Mouse (Mus musculus) heart, adult 18-20 months (tissue): ENCODE results near the gene Fblim1. TPM values are rescaled to one million over a fixed set of nuclear protein-coding genes. Genes with fewer than 3 reads are reported as not detected.

ENCODE experiments used
- DNase-seq, 2 experiments: peaks; one replicate each; pipeline ENCODE4 v3.0.0; 2021 to 2022; ENCODE audit warnings: mixed read lengths in 1 of 2
- long read RNA-seq, 2 experiments: library from polyadenylated mRNA; stranded (forward); transcript quantifications; one replicate each; pipeline ENCODE4 v2.0.0; 2021
- total RNA-seq, 2 experiments: library from RNA; stranded (reverse); gene quantifications; 2 replicates each; pipeline ENCODE4 v1.2.3; 2021

The Fblim1 gene
- total RNA-seq, result 100 to 1,000 TPM; 233 to 291 TPM
- long read RNA-seq, experiment 1, transcript Fblim1-202 (9 exons, 3,036 nt), result major isoform, 64 of 178 reads
- long read RNA-seq, experiment 1, partial matches to known transcripts, result 24 of 178 reads
- long read RNA-seq, experiment 1, other reads (novel, unspliced or antisense), result 90 of 178 reads
- long read RNA-seq, experiment 2, transcript Fblim1-202 (9 exons, 3,036 nt), result major isoform, 18 of 65 reads
- long read RNA-seq, experiment 2, partial matches to known transcripts, result 25 of 65 reads
- long read RNA-seq, experiment 2, other reads (novel, unspliced or antisense), result 22 of 65 reads

DNA sequence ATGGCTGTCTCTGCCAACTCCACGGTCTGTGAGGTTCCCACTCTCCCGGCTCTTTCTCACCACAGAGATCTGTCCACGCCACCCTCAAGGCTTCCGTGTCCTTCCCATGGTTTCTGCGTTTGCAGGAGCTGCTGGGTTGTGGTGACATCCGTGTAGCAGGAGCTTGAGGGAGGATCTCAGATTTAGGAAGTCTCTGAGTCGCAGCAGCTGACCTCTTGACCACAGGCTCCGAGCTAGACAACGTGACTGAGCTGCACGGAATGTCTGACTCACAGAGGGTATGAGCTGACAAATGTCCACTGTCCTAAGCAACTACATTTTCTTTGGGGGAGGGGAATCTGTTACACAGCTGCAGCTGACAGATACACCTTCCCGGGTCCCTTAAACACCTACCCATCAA, at the start of gene Fblim1:
Fblim1 (minus strand) TSS at position 236 of the 400 bp plus-strand sequence.
- DNase-seq, result peak; percentile 46 to 81

DNA sequence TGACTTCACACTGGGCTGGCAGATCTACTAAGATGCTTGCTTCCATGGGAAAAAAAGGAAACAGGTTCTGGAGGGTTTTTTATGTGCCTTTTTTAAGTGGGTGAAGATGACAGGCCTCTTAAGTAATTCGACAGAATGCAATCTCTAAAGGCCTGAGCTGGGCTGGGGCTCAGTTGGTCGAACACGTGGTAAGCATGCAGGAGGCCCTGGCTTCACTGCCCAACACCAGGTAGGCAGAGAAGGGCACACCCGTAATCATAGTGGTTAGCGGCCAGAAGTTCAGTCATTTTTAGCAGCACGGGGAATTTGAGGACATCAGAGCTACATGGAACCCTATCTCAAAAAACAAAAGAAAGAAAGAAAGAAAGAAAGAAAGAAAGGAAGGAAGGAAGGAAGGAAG, 48.6 kb upstream of the Fblim1 start:
- peak in 1 of 2 experiments; percentile 57 for DNase-seq

DNA sequence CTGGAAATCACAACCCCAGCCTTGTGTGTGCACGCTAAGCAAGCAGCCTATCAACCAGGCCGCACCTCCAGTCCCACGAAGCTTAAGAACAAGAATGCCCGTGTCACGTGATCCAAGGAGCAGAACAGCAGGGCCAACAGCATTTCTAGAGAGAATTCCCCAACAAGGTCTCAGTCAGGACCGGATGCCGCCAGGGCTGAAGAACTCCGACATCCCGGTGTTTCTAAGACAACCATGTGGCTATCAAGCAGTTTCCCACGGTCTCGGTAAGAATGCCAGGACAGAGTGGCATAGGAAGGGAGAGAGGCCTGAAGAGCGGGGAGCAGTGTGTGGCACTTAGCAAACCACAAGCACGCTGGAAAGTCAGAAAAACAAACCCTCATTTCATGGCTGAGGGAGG, 47.9 kb upstream of the Fblim1 start:
- no peak for DNase-seq

DNA sequence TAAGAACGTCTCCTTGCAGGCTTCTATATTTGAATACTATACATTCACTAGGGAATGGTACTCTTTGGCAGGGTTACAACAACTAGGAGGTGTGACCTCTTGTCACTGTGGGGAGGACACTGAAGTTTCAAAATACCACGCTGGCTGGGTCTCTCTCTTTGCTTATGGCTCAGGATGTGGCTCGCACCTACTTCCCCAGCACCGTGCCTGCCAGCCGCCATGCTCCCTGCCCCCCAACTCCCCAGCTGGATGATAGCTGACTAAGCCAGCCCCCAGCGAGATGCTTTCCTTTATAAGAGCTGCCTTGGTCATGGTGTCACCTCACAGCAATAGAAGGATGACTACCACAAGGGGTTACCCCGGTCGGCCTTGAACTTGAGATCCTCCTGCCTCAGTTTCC, 47.1 kb upstream of the Fblim1 start:
- no peak for DNase-seq

DNA sequence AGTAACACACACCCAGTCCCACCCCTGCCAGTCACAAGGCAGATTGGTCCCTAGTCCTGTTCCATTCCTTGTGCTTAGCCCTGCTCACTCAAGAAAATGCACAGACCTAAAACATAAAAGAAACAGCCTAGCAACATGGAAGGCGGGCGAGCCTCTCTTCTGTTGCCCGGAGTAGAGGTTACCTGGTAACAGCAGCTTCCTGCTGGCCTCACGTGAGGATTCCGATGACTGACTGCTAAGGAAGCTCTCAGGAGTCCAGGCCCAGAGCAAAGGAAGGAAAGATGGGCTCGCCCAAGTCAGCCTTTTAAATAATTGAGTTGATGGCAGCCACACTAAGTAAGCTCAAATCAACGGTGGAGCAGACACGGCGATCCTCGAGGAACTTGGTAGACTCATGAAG, 46.0 kb upstream of the Fblim1 start:
- no peak for DNase-seq

DNA sequence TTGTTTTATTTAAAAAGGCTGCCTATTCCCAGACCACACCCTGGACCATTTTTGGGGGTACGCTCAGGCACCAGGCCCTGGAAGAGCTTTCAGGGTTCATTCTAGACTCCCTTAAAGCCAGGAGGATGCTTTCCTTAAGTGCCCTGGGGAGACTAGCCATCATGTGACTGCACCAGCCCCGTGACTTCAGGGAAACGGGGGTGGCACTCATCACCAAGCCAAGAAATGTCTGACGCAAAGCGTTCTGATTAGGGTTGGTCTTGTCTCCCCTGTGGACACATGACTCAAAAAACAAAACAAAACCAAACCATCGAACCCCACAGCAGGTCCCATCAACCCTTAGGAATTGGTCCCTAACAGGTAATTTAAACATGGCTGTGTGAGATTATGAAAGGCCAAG, 45.4 kb upstream of the Fblim1 start:
- peak; percentile 70 to 73 for DNase-seq

DNA sequence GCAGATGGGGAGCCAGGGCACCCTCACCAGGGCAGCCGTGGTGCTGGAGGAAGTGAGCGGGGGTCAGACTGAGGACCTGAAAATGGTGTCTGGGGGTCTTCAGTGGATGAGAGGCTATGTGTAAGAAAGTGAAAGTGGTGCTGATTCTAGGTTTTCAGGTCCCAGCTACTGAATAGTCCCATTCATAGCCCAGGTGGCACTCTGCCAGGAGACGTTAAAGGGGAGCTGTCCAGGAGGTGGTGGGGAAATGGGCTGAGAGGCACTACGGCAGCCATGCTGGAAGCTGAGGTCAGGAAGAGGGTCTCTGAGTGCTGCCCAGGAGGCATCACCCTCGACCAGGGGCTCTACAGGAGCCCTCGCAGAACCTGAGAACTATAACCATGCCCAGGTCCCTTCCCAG, 43.3 kb upstream of the Fblim1 start:
- DNase-seq, result no peak

DNA sequence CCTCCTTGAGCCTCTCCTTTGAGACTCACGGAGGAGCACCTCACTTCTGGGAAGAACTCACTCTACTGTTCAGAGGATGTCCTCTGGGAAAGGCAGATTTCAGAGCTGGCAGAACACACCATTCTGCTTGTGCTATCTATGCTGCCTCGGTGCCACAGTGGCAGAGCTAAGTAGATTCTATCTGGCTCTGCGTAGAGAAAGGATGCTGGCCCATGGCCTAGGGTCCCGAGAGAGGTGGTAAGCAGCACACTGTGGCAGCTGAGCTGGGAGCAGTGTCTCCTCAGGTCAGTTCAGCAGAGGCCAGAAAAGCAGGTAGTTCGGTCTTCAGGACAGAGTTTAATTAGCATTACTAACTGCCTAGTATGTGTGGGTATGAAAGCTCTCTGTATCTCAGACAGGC, 42.4 kb upstream of the Fblim1 start:
- DNase-seq, result peak; percentile 73 to 86

DNA sequence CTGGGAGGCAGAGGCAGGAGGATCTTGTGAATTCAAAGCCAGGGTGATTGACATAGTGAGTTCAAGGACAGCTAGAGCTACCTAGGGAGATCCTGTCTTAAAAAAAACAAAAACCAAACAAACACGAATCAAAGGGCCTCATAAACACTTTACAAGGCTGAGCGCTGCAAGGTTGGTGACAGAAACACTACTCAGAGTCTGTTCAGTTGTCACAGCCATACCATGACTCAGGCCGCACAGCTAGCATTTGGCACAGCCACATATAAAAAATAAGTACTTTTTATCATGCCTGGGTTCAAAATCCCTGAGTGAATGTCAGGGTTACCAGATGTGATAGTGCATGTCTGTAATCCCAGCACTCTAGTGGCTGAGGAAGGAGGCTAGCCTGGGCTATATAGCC, 41.3 kb upstream of the Fblim1 start:
- no peak for DNase-seq

DNA sequence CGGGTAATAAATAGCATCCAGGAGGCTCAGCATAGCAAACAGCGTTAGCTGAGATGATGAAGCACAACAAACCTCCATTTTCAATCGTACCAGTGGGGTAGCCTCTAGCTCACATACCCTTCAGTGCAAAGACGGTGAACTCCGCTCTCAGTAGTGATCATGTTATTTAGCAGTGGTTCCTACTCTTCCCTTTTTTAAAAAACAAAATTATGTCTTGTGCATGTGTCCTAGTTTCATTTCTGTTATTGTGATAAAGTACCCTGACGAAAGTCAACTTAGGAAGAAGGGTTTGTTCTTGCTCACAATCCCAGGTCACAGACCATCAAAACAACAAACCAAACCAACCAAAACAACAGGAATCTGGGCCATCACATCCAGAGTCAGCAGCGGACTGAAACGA, 40.1 kb upstream of the Fblim1 start:
- DNase-seq, result no peak

DNA sequence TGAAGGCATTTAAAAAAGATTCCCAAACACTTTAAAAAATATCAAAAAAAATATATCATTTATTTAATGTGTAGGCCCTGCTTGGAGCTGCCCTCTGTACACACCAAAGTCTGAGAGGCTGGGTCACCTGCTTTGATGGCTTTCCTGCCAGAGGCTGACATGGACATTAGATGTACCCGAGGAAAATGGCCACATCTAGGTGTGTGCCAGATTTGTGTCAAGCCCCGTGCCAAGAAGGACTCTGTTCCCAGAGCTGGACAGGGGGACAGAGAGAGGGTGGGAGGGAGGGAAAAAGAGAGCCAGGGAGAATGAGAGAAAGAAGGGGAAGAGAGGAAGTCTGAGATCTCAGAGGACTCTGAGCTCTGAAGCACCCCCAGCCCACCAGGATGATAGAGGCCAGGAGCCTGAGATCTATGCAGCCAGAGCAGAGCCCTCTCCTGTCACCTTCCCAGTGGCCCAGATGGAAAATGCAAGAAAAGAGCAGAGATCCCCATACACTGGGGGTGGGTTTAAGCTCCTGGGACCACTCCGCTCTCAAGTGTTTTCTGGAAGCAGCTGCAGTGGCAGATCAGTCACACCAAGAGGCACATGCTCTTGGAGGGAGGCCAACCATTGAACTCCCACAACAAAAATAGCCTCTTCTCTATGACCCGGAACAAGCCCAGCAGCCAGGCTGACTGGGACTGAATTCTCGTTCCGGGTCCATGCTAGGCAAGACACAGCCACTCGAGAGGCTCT, 37.4 kb upstream of the Fblim1 start:
- peak; percentile 86 to 93 for DNase-seq

DNA sequence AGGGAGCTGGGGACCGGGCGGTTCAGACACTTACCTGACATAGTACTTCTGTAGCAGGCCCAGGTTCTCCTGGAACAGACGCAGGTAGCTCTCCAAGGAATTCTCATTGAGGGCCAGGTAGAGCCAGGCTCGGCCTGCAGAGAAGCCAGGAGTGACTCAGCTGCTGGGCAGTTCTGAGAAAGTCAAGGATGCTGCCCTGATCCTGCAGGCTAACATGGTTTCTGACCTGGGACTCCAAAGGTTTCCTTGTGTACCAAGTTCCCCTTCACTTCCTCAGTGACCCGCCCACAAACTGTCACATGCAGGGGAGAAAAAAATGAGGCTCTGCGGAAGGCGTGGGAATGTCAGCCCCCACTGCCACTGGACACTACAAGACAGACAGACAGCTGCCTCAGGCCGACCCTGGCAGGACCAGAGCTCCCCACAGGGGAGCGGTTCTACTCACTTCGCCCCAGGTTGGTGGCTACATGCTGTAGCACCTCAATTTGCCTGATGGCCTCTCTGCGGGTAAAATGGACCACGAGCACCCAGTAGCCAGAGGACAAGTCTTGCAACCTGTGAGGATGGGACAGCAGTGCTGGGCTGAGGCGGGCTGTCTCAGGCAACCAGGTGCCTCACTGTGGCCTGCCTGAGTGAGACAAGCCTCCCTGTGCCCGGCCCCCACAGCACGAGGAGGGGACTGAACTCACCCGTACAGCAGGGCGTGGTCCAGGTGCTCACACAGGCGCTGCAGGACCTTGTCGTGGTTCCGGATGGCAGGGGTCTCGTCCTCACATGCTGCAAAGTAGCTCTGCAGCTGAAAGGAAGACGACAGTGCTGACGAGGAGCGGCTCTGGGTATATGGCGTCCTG, 36.3 kb upstream of the Fblim1 start:
- DNase-seq, result peak in 1 of 2 experiments; percentile 38

DNA sequence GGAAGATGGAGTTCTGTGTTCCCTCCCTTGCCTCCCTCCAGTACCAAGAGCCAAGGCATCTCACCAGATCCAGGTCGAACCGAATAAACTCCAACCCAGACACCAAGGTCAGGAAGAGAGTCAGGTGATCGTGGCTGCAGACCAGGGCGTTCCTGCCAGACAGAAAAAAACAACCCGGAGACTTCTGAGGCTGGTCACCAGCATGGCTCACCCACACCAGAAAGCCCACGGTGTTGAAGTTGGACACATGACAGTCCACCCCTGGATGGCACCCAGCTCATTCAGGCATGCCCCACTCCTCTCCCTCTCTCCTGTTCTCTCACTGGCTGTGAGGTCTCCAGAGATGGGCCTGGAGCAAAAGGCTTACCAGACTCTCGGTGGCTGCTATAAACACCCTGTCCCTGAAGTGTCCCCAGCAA, 35.5 kb upstream of the Fblim1 start:
- DNase-seq, result peak; percentile 81 to 88

DNA sequence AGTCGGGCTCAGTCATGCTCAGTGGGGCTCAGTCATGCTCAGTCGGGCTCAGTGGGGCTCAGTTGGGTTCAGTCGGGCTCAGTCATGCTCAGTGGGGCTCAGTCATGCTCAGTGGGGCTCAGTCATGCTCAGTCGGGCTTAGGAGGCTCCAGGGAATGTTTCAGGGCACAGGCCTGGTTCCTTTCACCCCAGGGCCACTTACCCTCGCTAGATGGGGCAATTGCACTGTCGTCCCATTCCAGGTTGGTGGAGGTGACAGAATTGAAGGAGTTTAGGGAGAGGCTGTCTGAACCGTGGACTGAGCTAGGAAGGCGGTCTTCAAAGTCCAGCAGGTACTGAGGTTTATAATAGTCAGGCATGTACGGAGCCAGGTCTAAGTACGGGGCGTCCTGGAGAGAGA, 33.6 kb upstream of the Fblim1 start:
- DNase-seq, result no peak

DNA sequence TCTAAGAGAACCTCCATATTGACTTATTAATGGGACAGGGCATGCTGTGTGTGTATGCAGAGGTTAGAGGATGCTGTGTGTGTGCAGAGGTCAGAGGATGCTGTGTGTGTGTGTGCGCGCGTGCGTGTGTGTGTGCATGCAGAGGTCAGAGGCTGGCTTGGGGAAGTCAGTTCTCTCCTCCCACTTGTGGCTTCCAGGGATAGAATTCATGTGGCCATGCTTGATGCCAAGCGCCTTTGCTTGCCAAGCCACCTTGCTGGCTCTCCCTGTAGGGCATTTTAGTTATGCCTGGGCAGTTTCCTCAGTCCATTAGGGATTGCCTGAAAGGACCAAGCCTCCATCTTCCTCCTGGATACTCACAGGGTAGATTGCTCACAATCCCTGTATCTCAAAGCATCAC, 30.8 kb upstream of the Fblim1 start:
- peak; percentile 69 to 77 for DNase-seq

DNA sequence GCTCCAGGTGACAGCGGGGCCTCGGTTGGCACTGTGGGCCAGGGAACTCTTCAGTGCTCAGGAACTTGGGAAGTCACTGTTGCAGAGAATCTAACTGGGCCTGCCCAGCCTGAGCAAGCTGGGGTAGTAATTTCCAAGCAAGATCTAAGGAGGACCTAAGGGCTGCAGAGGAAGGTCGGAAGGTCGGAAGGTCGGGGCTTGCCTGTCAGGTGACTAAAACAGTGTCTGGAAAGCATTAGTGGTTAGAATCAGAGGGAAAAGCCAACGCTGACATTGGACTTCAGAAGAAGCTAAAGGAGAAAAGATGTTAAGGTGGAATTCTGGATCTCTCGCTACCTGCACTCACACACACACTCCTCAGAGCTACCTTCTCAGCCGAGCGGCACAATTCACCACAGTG, 30.1 kb upstream of the Fblim1 start:
- DNase-seq, result no peak

DNA sequence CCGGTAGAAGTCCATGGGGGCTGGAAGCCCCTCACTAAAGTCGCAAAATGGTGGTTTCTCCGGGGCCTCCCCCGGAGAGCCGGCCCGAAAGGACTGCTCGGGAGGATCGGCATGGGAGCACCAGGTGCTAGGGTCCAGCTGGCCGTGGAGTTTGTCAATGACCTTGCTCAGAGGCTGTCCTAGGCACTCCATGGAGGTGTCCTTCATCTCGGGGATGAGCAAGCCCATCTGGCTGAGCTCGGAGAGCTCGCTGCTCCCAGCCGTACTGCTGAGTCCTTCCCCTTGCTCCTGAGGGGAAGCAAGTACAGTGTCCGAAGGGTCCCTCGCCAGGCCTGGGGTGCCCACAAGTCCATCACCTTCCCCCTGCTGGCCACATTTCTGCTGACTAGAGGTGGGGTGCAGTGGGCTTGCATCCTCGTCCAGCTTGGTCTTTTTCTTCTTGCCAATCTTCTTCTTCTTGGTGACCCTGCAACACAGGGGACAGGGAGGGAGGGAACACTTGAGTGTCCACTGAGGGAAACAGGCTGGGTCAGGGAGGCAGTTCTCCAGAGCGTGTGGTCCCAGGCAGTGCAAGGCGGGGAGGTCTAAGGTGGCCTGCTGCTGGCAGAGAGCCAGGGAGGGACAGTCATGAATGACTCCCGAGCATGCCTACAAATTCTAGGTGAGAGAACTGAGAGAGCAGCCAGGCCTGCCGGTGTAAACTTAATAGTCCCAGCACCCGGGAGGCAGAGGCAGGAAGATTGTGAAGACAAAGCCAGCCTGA, 26.4 kb upstream of the Fblim1 start:
- DNase-seq, result no peak

DNA sequence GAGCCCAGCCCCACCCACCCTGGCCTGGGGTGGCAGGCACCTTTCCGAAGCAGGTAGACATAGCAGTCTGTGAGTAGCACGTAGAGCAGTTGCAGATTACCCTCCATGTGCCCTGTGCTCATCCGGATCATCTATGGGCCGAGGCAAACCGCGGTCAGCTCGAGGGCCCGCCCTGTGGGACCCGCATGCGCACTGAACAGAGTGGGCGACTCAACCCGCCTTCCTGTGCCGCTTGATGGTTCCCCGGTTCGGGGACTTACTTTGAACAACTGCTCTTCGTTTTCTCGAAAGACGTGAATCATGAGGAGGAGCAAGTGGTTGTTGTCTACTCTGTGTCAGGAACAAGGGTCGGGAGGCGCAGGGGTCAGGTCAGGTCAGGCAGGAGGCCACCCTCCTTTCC, 25.4 kb upstream of the Fblim1 start:
- no peak for DNase-seq

DNA sequence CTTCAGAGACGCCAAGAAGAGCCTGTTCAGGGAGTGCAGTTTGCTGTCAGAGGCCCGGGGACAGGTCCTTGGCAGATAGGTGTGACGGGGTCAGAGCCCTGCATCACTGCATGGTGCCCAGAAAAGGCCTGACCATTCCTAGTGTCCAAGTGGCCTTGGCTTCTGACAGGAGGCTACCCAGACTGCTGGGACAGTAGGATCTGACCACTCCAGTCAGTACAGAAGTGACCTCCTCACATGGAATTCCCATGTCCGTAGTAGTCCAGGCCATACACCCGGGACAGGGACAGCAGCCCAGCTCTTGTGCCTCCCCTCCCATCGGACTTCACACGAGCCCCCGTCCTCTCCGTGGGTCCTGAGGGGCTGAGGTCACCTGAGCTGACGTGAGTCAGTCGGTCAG, 24.1 kb upstream of the Fblim1 start:
- DNase-seq, result no peak

DNA sequence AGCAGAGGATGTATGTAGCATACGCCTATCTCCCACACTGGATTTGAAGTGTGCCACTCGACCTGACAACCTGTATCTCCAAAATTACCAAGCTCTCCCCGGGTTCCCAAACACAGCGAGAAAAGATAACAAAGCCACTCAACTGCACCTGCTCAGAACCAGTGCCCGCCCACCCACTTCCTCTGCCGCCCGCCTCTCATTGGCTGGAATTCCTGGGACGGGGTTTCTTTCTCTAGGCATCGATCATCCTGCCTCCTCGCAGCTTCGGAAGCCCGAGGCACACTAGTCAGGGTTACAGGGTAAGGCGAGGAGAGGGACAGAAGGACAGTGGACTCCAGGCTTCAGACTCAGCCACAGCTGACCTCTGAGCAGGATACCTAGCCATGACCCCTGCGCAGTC, 22.8 kb upstream of the Fblim1 start:
- DNase-seq, result no peak

DNA sequence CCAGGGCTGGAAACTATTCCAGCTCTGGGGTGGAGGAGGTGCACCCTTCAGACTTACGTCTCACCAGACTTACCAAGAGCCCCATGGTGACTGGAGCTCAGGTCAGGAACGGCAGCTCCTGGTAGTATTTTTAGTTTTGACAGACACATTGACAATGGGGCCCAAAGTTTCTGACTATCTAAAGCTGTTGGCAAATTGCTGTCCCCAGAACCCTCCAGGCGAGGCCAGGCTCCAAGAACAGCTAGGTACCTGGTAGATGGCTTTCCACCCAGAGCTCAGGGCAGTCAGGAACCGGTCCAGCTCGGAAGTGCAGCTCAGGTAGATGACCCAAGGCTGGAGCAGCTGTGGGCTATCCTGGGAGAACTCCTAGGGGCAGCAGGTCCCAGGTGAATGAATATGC, 21.6 kb upstream of the Fblim1 start:
- DNase-seq, result peak in 1 of 2 experiments; percentile 70
